Mouse (Mus musculus) layer of hippocampus, adult 9-11 months (tissue): ENCODE measurements at regions not wholly inside any gene's neighbourhood (a gene's known extent, or its start where the extent isn't known, plus 50 kb on each side); places are given as distances from the start of the nearest gene placed in this dataset.

Experiments used
- DNase-seq: peaks from one replicate; pipeline ENCODE4 v3.0.0; 2022

DNA sequence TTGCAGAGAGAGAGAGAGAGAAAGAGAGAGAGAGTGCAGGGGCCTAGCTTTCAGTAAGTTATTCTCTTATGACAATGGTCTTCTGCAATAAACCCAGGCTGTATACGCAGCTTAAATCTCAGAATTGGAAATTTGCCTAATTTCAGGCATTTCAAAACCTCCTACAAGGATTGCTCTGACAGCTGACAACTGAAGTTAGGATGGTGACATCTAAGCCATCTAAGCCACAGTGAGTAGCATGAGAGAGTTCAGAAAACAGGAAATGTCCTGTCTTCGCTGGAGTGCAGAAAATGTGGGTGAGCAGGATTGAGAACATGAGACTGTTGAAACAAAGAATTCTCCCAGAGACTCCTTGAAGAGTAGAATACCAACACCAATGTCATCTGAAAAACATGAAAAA, 56.8 kb downstream of the Fam110c start:
- DNase-seq: no peak

- no peak for DNase-seq
Measured at GRCm38 (mm10) chr12:31134465-31134992, 60.9 kb downstream of the Fam110c start.

GRCm38 (mm10) chr12:31136364-31136763, 62.7 kb downstream of the Fam110c start:
- no peak for DNase-seq

DNA sequence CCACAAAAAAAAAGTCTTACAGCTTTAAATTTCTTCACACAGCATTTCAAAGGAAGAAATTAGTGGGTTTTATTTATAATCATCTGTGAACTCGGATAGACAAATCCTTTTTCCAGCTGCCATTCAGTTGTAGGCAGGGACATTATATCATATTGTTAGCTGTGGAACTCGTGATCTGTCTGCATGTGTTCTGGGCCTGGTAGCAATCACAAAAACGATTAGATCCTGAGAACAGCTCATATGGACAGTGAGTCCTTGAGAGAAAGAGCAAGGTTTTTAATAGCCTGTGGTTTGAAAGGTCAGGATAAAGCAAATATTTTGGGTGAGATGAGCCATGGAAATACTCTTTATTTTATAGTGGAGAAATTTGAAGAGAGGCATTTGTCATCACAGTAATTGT, 63.2 kb downstream of the Fam110c start:
- no peak for DNase-seq

- no peak for DNase-seq
Measured at GRCm38 (mm10) chr12:31137431-31137830, 63.8 kb downstream of the Fam110c start.

DNA sequence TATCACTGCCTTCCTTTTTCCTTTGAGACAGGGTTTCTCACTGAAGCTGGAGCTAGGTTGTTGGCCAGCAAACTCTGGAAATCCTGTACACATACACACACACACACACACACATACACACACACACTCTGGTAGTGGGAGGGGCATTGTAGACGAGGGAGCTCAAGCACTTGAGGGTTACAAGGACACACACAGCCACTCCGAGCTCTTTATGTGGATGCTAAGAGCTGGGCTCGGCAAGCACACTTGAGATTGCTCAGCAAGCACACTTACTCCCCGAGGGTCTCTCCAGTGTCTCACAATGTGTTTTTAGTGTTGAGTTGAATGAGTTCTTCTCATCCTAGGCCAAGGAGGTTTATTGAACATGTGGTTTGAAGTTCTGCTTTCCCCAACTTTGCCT, 66.2 kb downstream of the Fam110c start:
- DNase-seq: no peak

DNA sequence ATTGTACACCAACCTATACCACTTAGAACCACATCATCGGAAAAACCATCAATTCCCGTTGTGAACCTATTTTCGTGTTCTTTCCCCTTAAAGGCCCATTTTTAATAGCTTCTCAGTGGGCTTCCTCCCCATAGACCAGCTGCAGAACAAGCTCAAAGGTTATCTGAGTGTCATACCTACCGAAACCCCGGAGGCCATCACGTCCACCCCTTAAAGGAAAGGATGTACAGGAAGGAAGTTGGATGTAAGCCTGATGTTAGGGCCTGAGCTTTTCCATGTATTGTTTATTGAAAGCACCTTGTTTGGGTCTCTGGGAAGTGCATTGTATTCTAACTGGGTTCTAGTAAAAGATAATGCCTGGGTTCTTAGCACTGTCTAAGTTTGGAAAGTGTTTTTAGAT, 69.6 kb downstream of the Fam110c start:
- DNase-seq: no peak

- DNase-seq: no peak
Measured at GRCm38 (mm10) chr12:31145032-31145781, 71.5 kb downstream of the Fam110c start.

- DNase-seq: no peak
Measured at GRCm38 (mm10) chr12:31148417-31149356, 75.0 kb downstream of the Fam110c start.

- no peak for DNase-seq
Measured at GRCm38 (mm10) chr12:31153720-31154119, 80.1 kb downstream of the Fam110c start.

DNA sequence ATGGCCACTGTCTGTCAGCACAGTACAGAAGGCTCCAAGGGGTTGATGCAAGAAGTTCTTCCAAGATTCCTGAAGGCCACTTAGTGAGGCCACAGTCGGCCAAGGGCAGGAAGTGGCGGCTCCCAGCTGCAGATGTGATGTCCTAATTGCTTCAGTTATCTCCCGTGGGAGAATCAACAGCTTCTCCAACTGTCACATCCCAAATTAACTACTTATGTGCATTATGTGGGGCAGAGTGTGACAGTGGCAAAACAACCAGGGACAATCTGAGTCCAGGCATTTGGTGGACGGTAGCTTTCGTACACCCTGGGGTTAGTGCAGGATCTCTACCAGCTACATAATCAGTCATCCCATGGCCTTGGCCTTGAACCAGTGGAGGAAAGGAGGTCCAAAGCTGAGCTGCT, 80.9 kb downstream of the Fam110c start:
- no peak for DNase-seq

DNA sequence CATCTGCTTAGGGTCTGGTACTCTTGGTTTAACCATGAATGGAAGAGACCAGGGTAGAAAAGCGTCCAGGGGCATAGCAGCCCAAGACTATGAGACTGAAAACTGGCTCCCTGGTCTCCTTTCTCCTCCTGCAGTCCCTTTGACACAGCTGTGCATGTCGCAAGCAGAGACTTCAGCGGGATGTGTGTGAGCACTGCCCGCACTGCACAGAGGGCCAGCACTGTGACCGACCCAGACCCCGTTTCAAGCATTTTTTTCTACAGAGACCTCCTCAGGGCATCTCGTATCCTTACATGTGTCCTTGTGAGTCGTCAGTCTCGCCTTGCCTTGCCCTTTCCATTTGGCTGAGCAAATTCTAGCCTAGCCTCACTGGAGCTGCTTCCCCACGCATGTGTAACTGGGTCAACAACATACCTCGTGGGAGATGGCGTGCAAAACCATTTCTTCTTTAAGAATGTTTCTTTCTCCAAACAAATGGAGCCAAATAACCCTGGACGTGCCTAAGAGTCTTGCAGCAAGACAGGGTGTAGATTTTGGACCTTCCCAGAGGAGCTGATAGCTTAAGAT, 82.6 kb downstream of the Fam110c start:
- DNase-seq: no peak

- DNase-seq: no peak
Measured at GRCm38 (mm10) chr12:31157453-31157852, 83.1 kb upstream of the Gm6993 start.

DNA sequence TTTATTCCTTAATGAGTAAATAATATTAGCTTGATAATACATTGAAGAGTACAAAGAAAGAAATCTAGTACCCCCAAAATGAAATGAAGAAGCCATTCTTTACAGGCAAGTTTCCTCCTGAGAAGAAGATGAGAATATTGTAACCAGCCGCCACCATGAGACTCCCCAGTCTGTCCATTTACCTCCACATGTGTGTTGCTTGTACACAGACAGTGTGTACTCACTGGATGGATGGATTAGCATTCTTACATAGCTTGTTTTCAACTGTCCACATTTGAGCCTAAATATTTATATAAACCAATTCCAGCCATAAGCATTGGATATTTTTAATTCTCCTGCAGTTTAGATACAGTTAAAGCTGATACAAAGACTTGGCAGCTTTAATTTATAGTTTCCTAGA, 82.7 kb upstream of the Gm6993 start:
- no peak for DNase-seq

GRCm38 (mm10) chr12:31158885-31159284, 81.7 kb upstream of the Gm6993 start:
- DNase-seq: no peak

DNA sequence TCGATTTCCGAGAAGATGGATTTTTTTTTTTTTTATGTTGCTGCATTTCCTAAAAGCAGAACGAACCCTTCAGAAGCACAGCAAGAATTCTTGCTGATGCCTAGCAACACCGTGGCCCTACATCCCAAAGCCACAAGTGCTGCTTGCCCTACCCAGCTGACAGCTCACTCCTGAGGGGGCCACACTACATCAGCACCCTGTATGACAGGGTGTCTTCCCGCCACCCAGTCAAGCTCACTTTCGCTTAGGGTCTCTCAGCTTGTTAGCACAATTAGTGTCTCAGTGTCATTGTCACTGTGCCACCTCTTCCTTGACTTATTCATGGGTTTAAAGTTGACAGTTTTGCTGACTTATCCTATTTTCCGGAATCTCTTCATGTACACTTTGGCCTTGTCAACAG, 81.2 kb upstream of the Gm6993 start:
- no peak for DNase-seq

GRCm38 (mm10) chr12:31168221-31168890, 72.2 kb upstream of the Gm6993 start:
- peak; percentile 16 for DNase-seq

DNA sequence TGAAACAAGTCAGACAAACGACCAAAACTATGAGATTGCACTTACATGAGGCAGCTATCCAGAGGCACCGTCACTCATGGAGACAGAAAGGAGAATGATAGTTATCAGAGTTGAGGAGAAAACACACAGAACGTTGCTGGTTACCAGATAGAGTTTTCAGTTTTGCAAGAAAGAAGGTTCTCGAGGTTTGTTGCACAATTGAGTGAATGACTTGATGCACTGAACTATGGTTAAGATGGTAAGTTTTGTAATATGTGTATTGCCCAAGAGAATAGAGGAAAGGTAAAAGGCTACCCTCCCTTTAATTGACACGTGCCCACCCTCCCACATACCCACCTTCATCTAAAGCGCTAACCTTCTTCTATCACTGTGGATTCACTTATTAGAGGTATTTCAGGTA, 70.5 kb upstream of the Gm6993 start:
- no peak for DNase-seq

DNA sequence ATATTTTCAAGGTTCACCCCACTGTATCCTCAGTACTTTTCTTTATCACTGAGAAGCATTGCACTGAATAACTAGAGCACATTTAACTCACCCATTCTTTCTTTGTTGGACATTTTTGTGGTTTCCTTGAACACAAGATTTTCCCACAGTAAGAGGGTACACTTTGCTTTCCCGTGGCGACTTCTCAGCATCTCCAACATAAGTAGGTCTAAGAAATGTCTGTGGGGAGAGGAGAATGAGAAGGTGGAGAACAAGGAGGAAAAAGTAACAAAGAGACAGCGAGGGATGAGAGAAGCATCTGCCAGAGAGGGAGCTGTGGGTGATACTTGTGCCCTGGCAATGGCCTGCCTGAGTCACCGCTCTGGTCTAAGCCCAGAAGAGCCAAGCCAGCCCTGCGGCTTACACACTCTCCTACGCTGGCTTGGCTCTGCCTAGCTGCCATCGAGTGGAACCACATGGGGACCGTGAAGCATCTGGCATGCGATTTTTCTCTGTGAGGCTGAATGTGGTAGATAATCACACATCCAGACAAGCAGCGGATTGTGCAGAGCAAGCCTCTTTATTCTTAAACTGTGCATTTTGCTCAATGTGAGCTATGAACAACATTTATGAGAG, 69.9 kb upstream of the Gm6993 start:
- peak; percentile 88 for DNase-seq

DNA sequence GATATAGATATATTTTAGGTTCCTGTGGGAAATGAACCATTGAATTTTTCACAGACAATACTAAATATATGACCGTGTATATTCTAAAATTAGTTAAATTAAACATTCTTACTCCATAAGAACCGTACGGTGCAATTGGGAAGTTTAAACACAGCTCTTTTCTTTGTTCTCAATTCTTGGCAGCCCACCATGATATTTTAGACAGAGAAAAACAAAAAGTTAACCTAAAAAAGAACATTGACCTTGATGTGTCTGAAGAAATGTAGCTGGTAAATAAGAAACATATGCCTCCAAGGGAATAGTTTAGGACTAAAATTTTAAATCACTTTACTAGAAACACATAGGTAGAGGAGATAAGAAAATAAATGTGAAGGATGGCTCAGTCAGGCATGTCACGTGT, 68.6 kb upstream of the Gm6993 start:
- no peak for DNase-seq

GRCm38 (mm10) chr12:31172451-31173318, 67.9 kb upstream of the Gm6993 start:
- DNase-seq: no peak
